Mouse (Mus musculus): ENCODE measurements around the gene Pou3f1. TPM values are rescaled to one million over a fixed set of nuclear protein-coding genes. Genes with fewer than 3 reads are reported as not detected.
A peak's percentile ranks its signal among the peaks of the same experiment; 100 is the strongest.

The Pou3f1 gene
- polyA plus RNA-seq, 1 experiment: 0.22 TPM

DNA sequence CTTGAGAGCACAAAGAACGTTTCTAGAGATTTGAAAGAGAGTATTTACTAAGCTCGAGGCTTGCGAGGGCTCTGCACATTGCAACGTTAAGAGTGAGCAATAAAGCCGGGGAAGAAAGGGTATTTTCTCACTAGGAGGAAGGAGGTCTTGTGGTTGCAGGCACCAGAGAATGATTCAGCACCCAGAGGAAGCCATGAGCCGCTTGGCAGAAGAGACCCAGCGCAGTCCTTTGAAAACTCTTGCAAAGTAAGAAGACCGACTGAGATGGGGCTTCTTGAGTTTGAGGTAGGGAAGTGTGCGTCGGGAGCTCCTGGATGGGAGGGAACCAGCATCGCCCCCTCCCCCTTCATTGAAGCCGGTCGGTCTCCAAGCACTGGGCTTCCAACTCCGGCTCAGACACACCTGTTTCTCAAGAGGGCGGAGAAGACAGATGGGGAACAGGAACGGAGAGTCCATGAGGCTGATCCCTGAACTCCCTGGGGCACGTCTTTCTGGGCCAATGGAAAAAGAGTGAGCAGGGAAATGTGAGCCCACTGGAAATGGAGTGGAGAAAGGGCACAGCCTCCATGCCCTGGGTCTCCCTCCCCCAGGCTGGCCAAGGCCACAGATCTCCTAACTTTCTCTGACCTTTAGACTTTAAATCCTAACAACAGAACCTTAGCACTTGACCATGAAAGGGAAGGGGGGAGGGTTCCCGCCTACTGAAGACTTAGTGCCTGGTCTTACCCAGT, 39.3 kb downstream of the Pou3f1 start:
- TF ChIP-seq POLR2A (IDR thresholded peaks at IDR 0.05; ENCODE audit: borderline replicate concordance, extremely low read depth, low read depth, low read length) (no peak), CTCF (IDR thresholded peaks at IDR 0.05; ENCODE audit: insufficient read depth, low read length) (no peak)
- WGBS: 18% methylated on average over 18 of the region's 18 CpGs
- no peak for DNase-seq
- Histone ChIP-seq H3K4me1 (ENCODE audit: control insufficient read depth, insufficient read depth, low read length) (peaks cover 3% of the 10 kb centered on the region), H3K4me3 (replicated peaks; ENCODE audit: extremely low read depth, low read depth, low read length) (no peak overlapping the region)

DNA sequence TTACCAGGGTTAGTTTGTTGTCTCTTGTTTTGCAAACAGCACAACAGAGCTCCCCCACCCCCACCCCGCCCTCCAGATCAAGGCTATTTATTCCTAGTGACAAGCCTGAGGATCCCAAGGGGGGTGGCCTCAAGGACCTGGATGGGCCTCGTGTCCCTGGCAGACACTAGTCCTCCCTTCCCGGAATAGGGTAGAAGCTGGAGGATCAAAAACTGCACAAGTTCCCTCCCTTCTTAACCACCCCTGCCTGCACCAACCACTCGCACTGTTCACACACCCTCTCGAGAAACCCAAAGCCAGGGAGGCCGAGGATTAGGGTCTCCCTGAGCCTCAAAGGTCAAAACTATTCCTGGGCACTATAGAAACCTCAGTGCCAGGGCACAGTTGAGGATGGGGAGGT, 43.2 kb downstream of the Pou3f1 start:
- no peak overlapping the region for H3K4me3 ChIP-seq (replicated peaks; ENCODE audit: extremely low read depth, low read depth, low read length)
- 48% methylated on average over 6 of the region's 6 CpGs for WGBS
- TF ChIP-seq POLR2A (IDR thresholded peaks at IDR 0.05; ENCODE audit: borderline replicate concordance, extremely low read depth, low read depth, low read length) (no peak), CTCF (IDR thresholded peaks at IDR 0.05; ENCODE audit: insufficient read depth, low read length) (no peak)
- no peak for DNase-seq
- H3K4me1 ChIP-seq (ENCODE audit: control insufficient read depth, insufficient read depth, low read length): peaks cover 19% of the 10 kb centered on the region

DNA sequence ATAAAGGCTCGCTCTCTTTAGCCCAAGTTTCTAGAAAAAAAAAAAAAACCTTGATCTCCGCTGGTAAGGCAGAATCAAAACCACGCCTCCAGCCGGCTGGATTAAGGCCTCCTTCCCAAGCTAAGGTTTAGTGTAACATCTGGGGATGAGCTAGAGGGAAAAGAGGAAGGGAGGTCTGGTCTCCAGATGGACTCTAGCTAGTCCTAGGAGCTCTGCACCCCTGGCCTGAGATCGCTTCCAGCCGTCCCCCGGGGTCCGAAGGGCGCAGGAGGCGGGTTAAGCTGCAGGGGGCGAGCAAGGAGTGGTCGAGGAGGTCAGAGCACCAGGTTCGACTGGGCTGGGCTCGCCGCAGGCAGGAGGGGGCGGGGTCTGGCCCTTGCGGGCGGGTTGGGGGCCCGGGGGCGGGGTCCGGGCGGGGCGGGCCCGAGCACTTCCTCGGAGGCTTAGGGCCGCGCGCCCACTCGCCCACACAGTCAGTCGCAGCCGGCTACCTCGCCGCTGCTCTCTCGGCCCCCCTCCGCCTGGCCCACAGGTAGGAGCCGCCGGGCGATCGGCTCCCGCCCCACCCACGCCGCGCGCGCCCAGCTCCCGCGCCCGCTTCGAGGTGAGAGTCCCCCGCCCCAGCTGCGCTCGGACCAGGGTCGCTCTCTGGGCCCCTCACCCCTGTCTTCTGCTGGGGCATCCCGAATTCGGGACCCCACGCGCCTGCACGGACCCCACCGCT, 43.8 kb downstream of the Pou3f1 start, which contains the start of gene Fhl3:
Gene Fhl3 (plus strand): TSS at position 454 of the 724 bp plus-strand sequence.
- peaks cover 21% of the 10 kb centered on the region for H3K4me1 ChIP-seq (ENCODE audit: control insufficient read depth, insufficient read depth, low read length)
- 2% methylated on average over 52 of the region's 59 CpGs for WGBS
- peak; percentile 36 for DNase-seq

DNA sequence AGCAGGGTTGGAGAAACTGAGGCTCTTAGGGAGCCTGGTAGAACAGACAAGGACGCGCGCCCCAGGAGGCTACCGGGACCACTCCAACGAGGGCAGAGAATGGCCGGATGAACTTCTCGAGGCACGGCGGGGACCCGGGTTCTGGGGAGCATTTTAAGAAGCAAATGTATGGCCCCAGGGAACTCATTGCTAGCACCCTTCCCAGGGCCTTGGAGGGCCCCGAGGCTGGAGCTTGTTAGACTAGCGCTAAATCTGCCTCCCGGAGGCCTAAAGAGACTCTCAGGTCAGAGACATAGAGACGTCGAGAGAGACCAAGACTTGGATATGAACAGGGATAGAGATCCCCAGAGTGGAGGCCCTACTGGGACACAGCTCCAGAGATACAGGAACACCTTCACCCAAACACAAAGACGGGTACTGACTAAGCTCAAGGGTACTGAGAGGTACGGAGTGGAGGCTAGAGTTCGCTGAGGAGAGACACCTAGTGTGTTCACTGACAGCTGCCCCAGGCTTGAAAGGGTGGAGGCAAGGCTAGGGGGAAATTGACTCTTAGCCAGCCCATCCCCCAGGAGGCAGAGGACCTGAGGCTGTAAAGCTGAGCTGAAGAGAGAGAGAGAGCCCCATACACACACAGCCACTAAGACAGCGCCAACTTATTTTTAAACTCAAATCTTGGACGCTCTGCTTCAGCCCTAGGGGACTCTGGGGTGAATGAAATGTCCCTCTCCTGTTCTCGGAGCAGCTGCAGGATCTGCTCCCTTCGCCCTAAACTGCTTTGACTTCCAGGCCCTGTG, 44.6 kb downstream of the Pou3f1 start:
- H3K4me1 ChIP-seq (ENCODE audit: control insufficient read depth, insufficient read depth, low read length): peaks cover 26% of the 10 kb centered on the region
- peak overlapping the region; percentile 60 for H3K4me3 ChIP-seq (replicated peaks; ENCODE audit: extremely low read depth, low read depth, low read length)
- no peak for TF ChIP-seq CTCF (IDR thresholded peaks at IDR 0.05; ENCODE audit: insufficient read depth, low read length)
- TF ChIP-seq POLR2A (IDR thresholded peaks at IDR 0.05; ENCODE audit: borderline replicate concordance, extremely low read depth, low read depth, low read length): no peak
- 13% methylated on average over 22 of the region's 22 CpGs for WGBS
- DNase-seq: peak; percentile 27

More for the DNA sequence above, 43.8 kb downstream of the Pou3f1 start, which contains the start of gene Fhl3:
- H3K4me3 ChIP-seq (replicated peaks; ENCODE audit: extremely low read depth, low read depth, low read length): peak within 1 kb of the TSS; percentile 60
- TF ChIP-seq POLR2A (IDR thresholded peaks at IDR 0.05; ENCODE audit: borderline replicate concordance, extremely low read depth, low read depth, low read length): no peak

DNA sequence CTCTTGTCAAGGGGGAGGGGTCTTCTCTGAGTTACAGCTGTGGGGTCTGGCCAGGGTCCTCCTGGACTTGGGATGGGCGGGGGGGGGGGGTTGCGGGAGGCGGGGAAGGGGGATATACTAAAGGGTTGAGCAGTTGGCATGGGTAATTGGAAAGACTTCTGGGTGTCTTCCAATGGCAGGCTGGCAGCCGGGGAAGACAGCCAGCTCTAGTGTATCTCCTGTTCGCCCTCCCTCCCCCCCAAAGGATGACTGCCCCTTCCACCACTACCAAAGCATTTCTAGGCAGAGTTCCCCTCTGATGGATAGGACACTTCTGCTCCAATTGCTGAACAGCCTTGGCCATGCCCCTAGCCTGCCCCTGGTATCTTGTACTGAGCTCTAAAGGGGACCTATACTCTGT, 45.3 kb downstream of the Pou3f1 start:
- TF ChIP-seq POLR2A (IDR thresholded peaks at IDR 0.05; ENCODE audit: borderline replicate concordance, extremely low read depth, low read depth, low read length) (no peak), CTCF (IDR thresholded peaks at IDR 0.05; ENCODE audit: insufficient read depth, low read length) (no peak)
- Histone ChIP-seq H3K4me1 (ENCODE audit: control insufficient read depth, insufficient read depth, low read length) (peaks cover 26% of the 10 kb centered on the region), H3K4me3 (replicated peaks; ENCODE audit: extremely low read depth, low read depth, low read length) (no peak overlapping the region)
- DNase-seq: no peak
- WGBS: 47% methylated on average over 5 of the region's 5 CpGs

DNA sequence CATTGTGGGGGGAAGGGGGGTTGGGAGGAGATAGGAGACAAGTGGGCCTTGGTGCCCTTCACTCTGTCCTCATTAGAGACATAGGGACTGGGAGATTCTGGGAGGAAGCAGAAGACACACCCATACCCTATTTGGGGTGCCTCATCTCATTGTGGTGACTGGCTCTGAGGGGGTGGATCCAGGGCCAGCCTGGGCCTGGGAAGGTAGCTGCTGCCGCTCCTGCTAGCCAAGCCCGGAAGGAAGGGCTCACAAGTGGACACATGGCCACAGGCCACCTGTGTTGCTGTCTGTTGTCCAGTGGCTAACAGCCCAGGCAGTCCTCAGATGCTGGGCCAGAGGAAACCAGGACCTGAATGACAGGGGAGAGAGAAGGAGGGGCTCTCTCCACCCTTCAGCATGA, 46.8 kb downstream of the Pou3f1 start:
- no peak for TF ChIP-seq CTCF (IDR thresholded peaks at IDR 0.05; ENCODE audit: insufficient read depth, low read length)
- TF ChIP-seq POLR2A (IDR thresholded peaks at IDR 0.05; ENCODE audit: borderline replicate concordance, extremely low read depth, low read depth, low read length): no peak
- H3K4me1 ChIP-seq (ENCODE audit: control insufficient read depth, insufficient read depth, low read length): peaks cover 27% of the 10 kb centered on the region
- WGBS: 29% methylated on average over 2 of the region's 2 CpGs
- DNase-seq: no peak
- no peak overlapping the region for H3K4me3 ChIP-seq (replicated peaks; ENCODE audit: extremely low read depth, low read depth, low read length)

DNA sequence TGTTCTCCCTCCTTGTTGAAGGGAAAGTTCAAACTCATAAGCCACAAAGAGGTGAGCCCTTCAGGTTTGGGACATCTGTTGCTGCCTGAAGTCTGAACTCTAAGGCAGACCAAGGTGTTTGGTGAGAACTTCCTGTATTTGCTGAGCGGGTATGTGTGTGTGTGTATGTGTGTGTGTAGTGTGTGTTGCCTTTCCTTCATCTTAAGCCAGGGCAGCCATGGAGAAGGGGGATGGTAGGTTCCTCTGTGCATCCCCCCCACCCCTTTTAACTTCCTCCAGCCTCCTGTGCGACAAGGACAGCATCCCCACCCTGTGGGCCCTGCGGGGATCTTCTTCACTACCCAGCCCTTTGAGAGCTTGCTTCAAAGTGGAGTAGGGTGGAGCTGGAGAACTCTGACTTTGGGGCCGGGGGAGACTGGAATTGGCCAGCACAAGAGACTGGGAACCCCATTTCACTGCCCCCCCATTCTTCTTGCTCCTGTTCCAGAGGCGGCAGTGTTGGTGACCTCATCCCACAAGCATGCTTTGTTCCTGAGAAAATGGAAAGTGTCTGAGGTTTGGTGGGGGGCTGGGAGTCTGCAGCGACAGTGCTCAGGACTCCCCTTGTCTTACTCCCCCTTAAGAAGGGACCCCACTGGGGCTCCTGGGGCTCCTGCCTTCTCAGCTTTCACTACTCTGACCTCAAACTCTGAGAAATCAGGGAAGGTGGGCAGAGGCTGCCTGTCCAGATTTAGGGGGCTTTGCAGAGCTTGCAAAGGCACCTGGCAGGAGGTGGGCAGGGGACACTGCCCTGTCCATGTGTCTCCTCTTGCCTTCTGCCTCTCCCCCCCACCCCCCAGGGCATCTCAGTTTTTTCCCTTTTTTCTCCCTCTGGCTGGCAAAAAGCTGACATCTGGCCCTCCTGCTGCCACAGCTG, 47.5 kb downstream of the Pou3f1 start:
- no peak for DNase-seq
- Histone ChIP-seq H3K4me3 (replicated peaks; ENCODE audit: extremely low read depth, low read depth, low read length) (no peak overlapping the region), H3K4me1 (ENCODE audit: control insufficient read depth, insufficient read depth, low read length) (peaks cover 31% of the 10 kb centered on the region)
- TF ChIP-seq CTCF (IDR thresholded peaks at IDR 0.05; ENCODE audit: insufficient read depth, low read length): no peak
- no peak for TF ChIP-seq POLR2A (IDR thresholded peaks at IDR 0.05; ENCODE audit: borderline replicate concordance, extremely low read depth, low read depth, low read length)
- WGBS: 13% methylated on average over 6 of the region's 6 CpGs

DNA sequence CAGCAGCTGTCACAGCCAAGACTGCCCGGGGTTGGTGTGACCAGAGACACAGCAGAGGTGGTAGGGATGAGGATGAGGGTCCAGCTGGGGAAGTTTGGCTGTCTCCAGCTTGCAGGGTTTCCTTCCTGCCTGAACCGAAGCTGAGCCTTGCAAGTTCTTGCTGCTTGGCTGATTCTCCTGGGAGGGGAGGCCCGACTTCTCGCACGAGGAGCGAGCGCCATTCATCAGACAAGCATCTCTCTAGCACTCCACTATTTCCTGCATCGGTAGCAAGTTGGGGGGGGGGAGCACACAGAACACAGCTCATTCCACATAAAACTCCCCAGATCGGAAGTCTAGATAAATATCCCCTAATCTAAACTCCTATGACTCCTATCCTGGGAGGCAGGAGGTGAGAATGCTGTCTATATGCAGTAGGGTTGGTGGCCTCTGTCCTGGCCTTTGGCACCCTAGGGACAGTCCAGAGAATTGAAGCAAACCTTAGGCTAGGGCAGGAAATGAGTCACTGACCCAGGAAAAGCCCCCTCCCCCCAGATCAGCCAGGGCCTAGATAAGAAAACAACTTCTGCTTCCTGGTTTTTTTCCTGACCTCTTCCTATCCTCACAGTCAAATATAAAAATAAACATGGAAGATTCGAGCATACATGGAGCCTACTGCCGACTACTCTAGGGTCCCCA, 48.3 kb downstream of the Pou3f1 start:
- TF ChIP-seq CTCF (IDR thresholded peaks at IDR 0.05; ENCODE audit: insufficient read depth, low read length) (no peak), POLR2A (IDR thresholded peaks at IDR 0.05; ENCODE audit: borderline replicate concordance, extremely low read depth, low read depth, low read length) (peak; percentile 8; the same call in 1 of the 2 replicates)
- 14% methylated on average over 11 of the region's 11 CpGs for WGBS
- H3K4me3 ChIP-seq (replicated peaks; ENCODE audit: extremely low read depth, low read depth, low read length): no peak overlapping the region
- H3K4me1 ChIP-seq (ENCODE audit: control insufficient read depth, insufficient read depth, low read length): peaks cover 38% of the 10 kb centered on the region
- no peak for DNase-seq
